Mouse (Mus musculus) forebrain, embryonic 14.5 days (tissue): Measurements from ENCODE around the gene Il10ra. TPM values are rescaled to one million over a fixed set of nuclear protein-coding genes. Genes with fewer than 3 reads are reported as not detected.

Source experiments
- microRNA-seq: library from miRNA; unstranded; fragments of <30 nt; microRNA quantifications from one replicate; pipeline ENCODE4, GENCODE M21; 2016
- polyA plus RNA-seq: library from polyadenylated mRNA; unstranded; fragments of >200 nt; fragmentation: Nextera tagmentation; extraction: Ambion mirVana; gene quantifications from 2 replicates; pipeline ENCODE4 v1.2.1, GENCODE M21; 2014

Il10ra gene
- polyA plus RNA-seq, 1 experiment from 2014 or later: 0.43 TPM

Small RNA genes lying within 50 kb of the gene (microRNA-seq; reads per million reads assigned to microRNA genes)
- not detected for gene Mir7086

Other genes with a start within 250 kb of the Il10ra start
- 0.18 and 0.38 TPM in 2 replicates for gene Mpzl2, start 229.3 kb downstream of the Il10ra start, polyA plus RNA-seq
- 1.3 and 1.5 TPM in 2 replicates for gene Mpzl3, start 214.0 kb downstream of the Il10ra start, polyA plus RNA-seq
- 0.15 TPM in 1 of 2 replicates, not detected in the other for gene Jaml, start 190.0 kb downstream of the Il10ra start, polyA plus RNA-seq
- 3.0 and 4.1 TPM in 2 replicates for gene Scn2b, start 151.4 kb downstream of the Il10ra start, polyA plus RNA-seq
- gene Scn4b, start 130.8 kb downstream of the Il10ra start, polyA plus RNA-seq: 0.11 and 0.12 TPM in 2 replicates
- not detected in 2 replicates for gene BC049352, start 87.1 kb downstream of the Il10ra start, polyA plus RNA-seq
- not detected in 2 replicates for gene Tmprss4, start 65.1 kb downstream of the Il10ra start, polyA plus RNA-seq
- gene Tmprss13, start 50.0 kb upstream of the Il10ra start, polyA plus RNA-seq: 0.05 TPM in 1 of 2 replicates, not detected in the other
- 355 and 413 TPM in 2 replicates for gene Fxyd6, start 101.0 kb upstream of the Il10ra start, polyA plus RNA-seq
- gene Fxyd2, start 130.5 kb upstream of the Il10ra start, polyA plus RNA-seq: 5.2 and 6.2 TPM in 2 replicates
- 11.3 and 15.0 TPM in 2 replicates for gene Dscaml1, start 157.5 kb upstream of the Il10ra start, polyA plus RNA-seq